Comparison of ENCODE assay signal across 19 mouse cellular contexts in genomic region chr11:117730490-117730838, GRCm38 (mm10). TPM values are rescaled to one million over a fixed set of nuclear protein-coding genes. Genes with fewer than 3 reads are reported as not detected.
DNase-seq lines count a peak whose midpoint lies in the region; ATAC-seq and TF ChIP-seq lines count a peak whose summit lies in the region.
"Had no signal": no experiment of that assay in that cellular context is flagged by ENCODE, and none has a peak within 500 bp of the region (broad histone marks: within the 10 kb centered on the region; RNA-seq: fewer than 3 reads in every experiment).

No protein-coding gene starts in this region.

- H3K4me3 ChIP-seq in kidney, adult 2 months (ENCODE audit: insufficient read depth, low read depth, low read length): no peak overlapping the region
- no peak overlapping the region for H3K4me3 ChIP-seq in kidney, embryonic 14.5 days (ENCODE audit: low read length)
- H3K4me3 ChIP-seq in lung, adult 2 months (replicated peaks; ENCODE audit: extremely low read depth, low read depth, low read length): no peak overlapping the region
- H3K4me3 ChIP-seq in olfactory bulb, adult 2 months (ENCODE audit: insufficient read depth, low read depth, low read length): no peak overlapping the region
- no peak overlapping the region for H3K4me3 ChIP-seq in cerebellum, adult 2 months (replicated peaks; ENCODE audit: insufficient read depth, low read depth, low read length)
- H3K4me3 ChIP-seq: forebrain, embryonic 13.5 days; left cerebral cortex, adult 2 months; limb, embryonic 12.5 days; midbrain, embryonic 12.5 days had no signal

- no peak for ATAC-seq in kidney, embryonic 14.5 days (ENCODE audit: low FRiP score, low TSS enrichment)
- ATAC-seq: CD4-positive, CD25-positive, alpha-beta regulatory T cell, adult 4 months; forebrain, embryonic 13.5 days; hindbrain, postnatal 0 days had no signal

- DNase-seq in heart, adult 18-20 months: peak; percentile 34 to 44
- no peak for DNase-seq in heart, adult 8-10 months (ENCODE audit: low spot score)
- no peak for DNase-seq in kidney, adult 2 months
- DNase-seq in lung, postnatal 10 days: peak; percentile 37
- no peak for DNase-seq in lung, adult 2 months
- DNase-seq in cerebellum, adult 2 months: no peak
- DNase-seq: cerebellum, postnatal 14 days; right cerebral cortex, adult 18-20 months; thymus, adult 18-20 months had no signal

- H3K9me3 ChIP-seq in kidney, embryonic 14.5 days (ENCODE audit: control insufficient read depth, low read length): no peaks in the 10 kb centered on the region
- H3K9me3 ChIP-seq: forebrain, embryonic 13.5 days; G1E; limb, embryonic 12.5 days; midbrain, embryonic 12.5 days had no signal

- WGBS in kidney, adult 2 months: 52% methylated on average over 4 of the region's 4 CpGs
- 62% methylated on average over 4 of the region's 4 CpGs for WGBS in kidney, embryonic 14.5 days
- 77% methylated on average over 4 of the region's 4 CpGs for WGBS in lung, adult 2 months
- 25% methylated on average over 4 of the region's 4 CpGs for WGBS in olfactory bulb, adult 2 months
- WGBS in cerebellum, adult 2 months: 79% methylated on average over 4 of the region's 4 CpGs

- TF ChIP-seq CTCF in kidney, adult 2 months (conservative IDR thresholded peaks at IDR 0.05; ENCODE audit: insufficient read depth, insufficient read length, low read depth, low read length): no peak
- no peak for TF ChIP-seq CTCF in lung, adult 2 months (IDR thresholded peaks at IDR 0.05; ENCODE audit: insufficient read depth, low read length)
- TF ChIP-seq CTCF in olfactory bulb, adult 2 months (IDR thresholded peaks at IDR 0.05; ENCODE audit: insufficient read depth, low read depth, low read length): no peak
- no peak for TF ChIP-seq CTCF in cerebellum, adult 2 months (IDR thresholded peaks at IDR 0.05; ENCODE audit: borderline replicate concordance, insufficient read depth, low read depth, low read length)

- H3K9ac ChIP-seq in kidney, embryonic 14.5 days (ENCODE audit: low read depth, low read length): no peak overlapping the region
- H3K9ac ChIP-seq: forebrain, embryonic 13.5 days; limb, embryonic 12.5 days; midbrain, embryonic 12.5 days had no signal

- no peak overlapping the region for H3K4me2 ChIP-seq in kidney, embryonic 14.5 days (replicated peaks; ENCODE audit: low read depth, low read length)
- H3K4me2 ChIP-seq: forebrain, embryonic 13.5 days; limb, embryonic 12.5 days; midbrain, embryonic 12.5 days had no signal

- peaks cover 26% of the 10 kb centered on the region for H3K4me1 ChIP-seq in kidney, adult 2 months (ENCODE audit: control insufficient read depth, insufficient read depth, low read length)
- H3K4me1 ChIP-seq in kidney, embryonic 14.5 days (ENCODE audit: control insufficient read depth, insufficient read depth, low read length): peaks cover 11% of the 10 kb centered on the region; the same call in 1 of the 2 replicates
- peaks cover 3% of the 10 kb centered on the region; the same call in 1 of the 2 replicates for H3K4me1 ChIP-seq in lung, adult 2 months (ENCODE audit: control insufficient read depth, insufficient read depth, low read length)
- peaks cover 27% of the 10 kb centered on the region for H3K4me1 ChIP-seq in olfactory bulb, adult 2 months (ENCODE audit: control insufficient read depth, insufficient read depth, low read length)
- H3K4me1 ChIP-seq in cerebellum, adult 2 months (ENCODE audit: control insufficient read depth, insufficient read depth, low read length): peaks cover 10% of the 10 kb centered on the region
- H3K4me1 ChIP-seq: forebrain, embryonic 13.5 days; midbrain, embryonic 12.5 days had no signal

- H3K27ac ChIP-seq in kidney, adult 2 months (ENCODE audit: insufficient read depth, low read depth, low read length): peak overlapping the region; percentile 97
- no peak overlapping the region for H3K27ac ChIP-seq in kidney, embryonic 14.5 days (ENCODE audit: low read depth, low read length)
- H3K27ac ChIP-seq in olfactory bulb, adult 2 months (ENCODE audit: insufficient read depth, low read depth, low read length): peak overlapping the region; percentile 92
- no peak overlapping the region for H3K27ac ChIP-seq in cerebellum, adult 2 months (ENCODE audit: insufficient read depth, low read length)
- H3K27ac ChIP-seq: forebrain, embryonic 13.5 days; hindbrain, postnatal 0 days; macrophage; midbrain, embryonic 12.5 days had no signal

- H3K36me3 ChIP-seq in kidney, adult 2 months (ENCODE audit: control insufficient read depth, insufficient read depth, low read length): no peaks in the 10 kb centered on the region
- H3K36me3 ChIP-seq in kidney, embryonic 14.5 days (ENCODE audit: control insufficient read depth, insufficient read depth, low read length): peaks cover 8% of the 10 kb centered on the region

- no peak for TF ChIP-seq POLR2A in kidney, adult 2 months (IDR thresholded peaks at IDR 0.05; ENCODE audit: low read depth, low read length)
- no peak for TF ChIP-seq POLR2A in lung, adult 2 months (IDR thresholded peaks at IDR 0.05; ENCODE audit: borderline replicate concordance, extremely low read depth, low read depth, low read length)
- no peak for TF ChIP-seq POLR2A in olfactory bulb, adult 2 months (IDR thresholded peaks at IDR 0.05; ENCODE audit: insufficient read depth, low read depth, low read length)
- TF ChIP-seq POLR2A in cerebellum, adult 2 months (IDR thresholded peaks at IDR 0.05; ENCODE audit: borderline replicate concordance, insufficient read depth, low read length): no peak

- no peaks in the 10 kb centered on the region for H3K27me3 ChIP-seq in kidney, adult 2 months (replicated peaks; ENCODE audit: control insufficient read depth, insufficient read depth, low read length)
- H3K27me3 ChIP-seq in kidney, embryonic 14.5 days (ENCODE audit: control insufficient read depth, insufficient read depth, low read length): no peaks in the 10 kb centered on the region
- H3K27me3 ChIP-seq in cerebellum, adult 2 months (ENCODE audit: control insufficient read depth, insufficient read depth, low read length): no peaks in the 10 kb centered on the region
- H3K27me3 ChIP-seq: forebrain, embryonic 13.5 days; limb, embryonic 12.5 days; midbrain, embryonic 12.5 days had no signal

RNA-seq across cellular contexts. Expression of gene Tmc8, which starts 51.4 kb away (rescaled TPM):
- 1 to 10 TPM; 4.6 to 5.6 TPM for total RNA-seq in heart, adult 18-20 months (2021)
- total RNA-seq in heart, adult 8-10 months (2022): 1 to 10 TPM; 2.3 to 4.4 (median 3.6) TPM
- 3.3 and 5.3 TPM in 2 replicates for polyA plus RNA-seq in kidney, adult 2 months (2012; rRNA removed)
- polyA plus RNA-seq in kidney, embryonic 14.5 days (2014; fragmentation: Nextera tagmentation; extraction: Ambion mirVana): 1.3 and 3.4 TPM in 2 replicates
- polyA plus RNA-seq in lung, adult 2 months (2012; rRNA removed): 12.0 and 12.8 TPM in 2 replicates
- not detected in 2 replicates for polyA plus RNA-seq in olfactory bulb, adult 2 months (2012; ENCODE audit: insufficient read depth, insufficient read length, low replicate concordance, missing spikeins)
- 0.17 and 0.29 TPM in 2 replicates for polyA plus RNA-seq in cerebellum, adult 2 months (2012; rRNA removed)

RNA-seq across cellular contexts. Expression of gene Tmc6, which starts 51.5 kb away (rescaled TPM):
- 10 to 100 TPM; 11.6 to 16.4 TPM for total RNA-seq in heart, adult 18-20 months (2021)
- total RNA-seq in heart, adult 8-10 months (2022): 10 to 100 TPM; 11.7 to 14.6 (median 12.8) TPM
- polyA plus RNA-seq in kidney, adult 2 months (2012; rRNA removed): 41.2 and 48.4 TPM in 2 replicates
- 22.6 and 27.2 TPM in 2 replicates for polyA plus RNA-seq in kidney, embryonic 14.5 days (2014; fragmentation: Nextera tagmentation; extraction: Ambion mirVana)
- polyA plus RNA-seq in lung, adult 2 months (2012; rRNA removed): 55.7 and 56.0 TPM in 2 replicates
- polyA plus RNA-seq in olfactory bulb, adult 2 months (2012; ENCODE audit: insufficient read depth, insufficient read length, low replicate concordance, missing spikeins): 606 TPM in 1 of 2 replicates, not detected in the other
- 10.9 and 13.7 TPM in 2 replicates for polyA plus RNA-seq in cerebellum, adult 2 months (2012; rRNA removed)

Comparison
In these comparisons a context has a peak if more than half of its experiments do, and no peak if none do; other contexts are left out.
1. DNase-seq: peak in heart, adult 18-20 months (2 of 2) and lung, postnatal 10 days (single experiment); none in heart, adult 8-10 months (single experiment), kidney, adult 2 months (single experiment), lung, adult 2 months (single experiment) and cerebellum, adult 2 months (0 of 2).
2. H3K27ac ChIP-seq: peak in kidney, adult 2 months (single experiment) and olfactory bulb, adult 2 months (single experiment); none in kidney, embryonic 14.5 days (single experiment) and cerebellum, adult 2 months (single experiment).